Mouse (Mus musculus) CD4-positive, CD25-positive, alpha-beta regulatory T cell, adult 2 months (primary cell): ENCODE measurements at regions not wholly inside any gene's neighbourhood (a gene's known extent, or its start where the extent isn't known, plus 50 kb on each side); places are given as distances from the start of the nearest gene placed in this dataset.

Experiments
- DNase-seq: peaks from one replicate; pipeline ENCODE4 v3.0.0-alpha.2; 2012; ENCODE audit warnings: low read depth, low spot score

DNA sequence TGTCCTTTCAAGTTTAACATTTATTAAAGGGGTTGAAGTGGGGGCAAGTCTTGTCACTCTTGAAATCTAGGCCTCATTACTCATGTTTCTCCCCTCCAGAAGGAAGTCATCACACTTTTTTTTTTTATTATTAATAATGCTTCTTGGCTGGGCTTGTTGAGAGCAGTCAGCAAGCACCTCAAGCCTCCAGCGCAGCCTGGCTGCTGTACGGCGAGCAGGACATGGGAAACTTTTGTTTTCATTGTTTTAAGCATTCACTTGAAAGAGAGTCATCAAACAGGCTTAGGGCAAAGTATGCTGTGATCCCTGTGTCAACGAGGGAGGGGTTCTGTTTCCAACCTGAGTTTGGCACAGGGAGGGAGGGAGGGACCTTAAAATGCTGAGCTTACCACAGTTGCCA is 178.7 kb downstream of the Gm12728 start:
- no peak for DNase-seq

DNA sequence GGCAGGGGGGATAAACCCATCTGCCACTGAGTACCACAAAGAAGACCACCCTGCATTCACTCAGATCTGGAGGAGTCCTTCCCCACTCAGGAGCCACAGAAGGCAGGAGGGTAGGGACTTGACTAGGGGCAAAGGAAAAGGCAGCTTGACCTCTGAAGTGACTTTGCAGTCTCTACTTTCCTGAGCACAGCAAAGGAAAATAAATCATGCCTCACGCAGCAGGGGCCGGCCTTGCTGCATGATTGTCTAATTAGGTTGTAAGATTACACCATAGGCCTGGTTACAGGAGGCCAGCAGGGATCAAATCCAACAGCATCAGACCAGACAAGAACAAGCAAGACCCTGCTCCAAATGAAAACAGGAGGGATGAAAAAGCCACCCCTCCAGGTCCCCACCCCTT is 180.0 kb downstream of the Gm12728 start:
- no peak for DNase-seq

DNA sequence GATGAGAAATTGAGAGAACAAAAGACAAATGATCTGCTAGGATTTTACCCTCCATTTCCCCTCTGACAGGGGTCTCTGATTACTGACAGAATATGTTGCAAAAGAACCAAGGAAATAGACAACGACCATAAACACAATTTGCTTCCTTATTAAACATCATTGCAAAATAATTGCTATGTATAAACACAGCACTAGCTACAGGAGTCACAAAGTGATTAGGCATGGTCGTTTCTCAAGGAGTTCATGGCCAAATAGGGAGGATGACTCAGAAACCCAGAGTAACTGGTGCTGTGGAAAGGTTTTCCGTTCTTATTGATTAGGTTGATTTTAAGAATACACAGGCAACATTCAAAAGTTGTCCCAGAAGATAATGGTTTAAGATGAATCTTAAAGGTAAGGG is 180.4 kb downstream of the Gm12728 start:
- no peak for DNase-seq

DNA sequence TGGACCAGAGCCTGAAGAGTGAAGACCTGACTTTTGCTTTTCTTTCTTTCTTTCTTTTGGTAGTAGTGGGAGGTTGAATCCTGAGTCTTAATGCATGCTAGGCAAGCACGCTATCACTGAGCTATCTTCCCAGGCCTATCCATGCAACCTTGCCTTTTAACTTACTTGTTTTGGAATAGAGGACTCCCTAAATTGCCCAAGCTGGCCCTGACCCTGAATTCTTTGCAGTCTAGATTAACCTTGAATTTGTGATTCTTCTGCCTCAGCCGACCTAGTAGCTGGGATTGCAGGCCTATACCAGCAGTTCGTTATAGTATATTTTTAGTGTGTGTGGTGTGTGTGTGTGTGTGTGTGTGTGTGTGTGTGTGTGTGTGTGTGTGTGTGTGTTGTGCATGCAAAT is 183.1 kb downstream of the Gm12728 start:
- DNase-seq, result no peak

DNA sequence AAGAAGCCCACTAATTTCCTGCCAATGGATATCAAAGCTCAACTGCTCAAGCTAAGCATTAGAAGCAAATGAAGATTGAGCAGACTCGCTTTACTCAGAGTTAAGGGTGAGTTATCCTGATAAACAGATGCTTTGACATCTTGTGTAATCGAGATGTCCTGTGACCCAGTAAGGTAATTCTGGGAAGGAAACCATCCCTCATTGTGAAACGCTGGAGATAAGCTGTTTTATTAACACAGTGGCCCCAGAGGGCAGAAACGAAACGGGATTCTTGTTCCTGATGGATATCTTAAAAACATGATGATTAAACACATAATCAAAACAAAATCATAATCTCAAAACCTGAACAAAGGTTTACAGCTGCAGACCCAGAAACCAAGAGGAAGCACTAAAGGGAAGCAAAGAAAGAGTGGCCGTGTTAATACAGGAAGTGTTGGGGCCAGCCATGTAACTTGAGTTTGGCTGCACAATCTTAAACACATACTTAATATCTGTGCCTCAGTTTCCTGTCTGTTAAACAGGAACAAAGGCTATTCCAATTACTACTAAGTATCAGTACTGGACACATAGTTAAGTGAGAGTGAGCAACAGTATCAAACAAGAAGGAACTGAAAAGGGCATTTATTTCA is 184.2 kb downstream of the Gm12728 start:
- no peak for DNase-seq

DNA sequence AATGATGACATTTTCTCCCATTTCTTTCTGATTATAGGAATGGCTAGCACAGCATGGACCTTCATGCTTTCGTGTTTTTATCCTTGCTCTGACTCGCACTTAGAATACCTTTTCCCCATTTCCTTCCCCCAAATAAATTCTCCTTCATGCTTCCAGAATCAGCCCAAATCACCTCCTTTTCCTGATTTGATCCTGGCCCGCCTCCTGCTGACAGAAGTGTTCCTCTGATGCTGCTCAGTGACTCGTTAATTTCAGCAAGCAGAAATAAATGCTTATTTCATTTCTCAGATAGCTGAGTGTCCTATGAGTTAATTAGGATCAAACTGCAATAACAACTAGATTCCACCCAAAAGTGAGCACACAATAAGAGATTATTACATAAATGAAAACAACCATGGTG is 185.3 kb downstream of the Gm12728 start:
- no peak for DNase-seq

DNA sequence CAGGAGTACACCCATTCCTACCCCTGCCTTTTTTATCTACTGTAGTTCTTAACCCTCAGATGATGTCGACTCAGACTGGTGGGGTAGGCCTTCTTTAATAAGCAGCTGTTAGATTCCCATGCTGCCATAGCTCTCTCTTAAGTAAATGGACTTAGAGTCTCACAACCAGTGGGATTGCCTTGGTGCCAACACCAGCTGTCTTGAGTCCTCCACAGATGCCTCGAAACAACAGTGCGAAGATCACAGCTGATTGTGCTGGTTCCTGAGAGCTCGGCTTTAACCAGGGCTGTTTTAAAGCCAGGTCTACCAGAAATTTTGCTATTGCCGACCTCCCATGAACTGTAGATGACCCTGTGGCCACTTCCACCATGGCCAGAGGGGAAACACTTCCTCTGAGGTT is 189.4 kb downstream of the Gm12728 start:
- no peak for DNase-seq

DNA sequence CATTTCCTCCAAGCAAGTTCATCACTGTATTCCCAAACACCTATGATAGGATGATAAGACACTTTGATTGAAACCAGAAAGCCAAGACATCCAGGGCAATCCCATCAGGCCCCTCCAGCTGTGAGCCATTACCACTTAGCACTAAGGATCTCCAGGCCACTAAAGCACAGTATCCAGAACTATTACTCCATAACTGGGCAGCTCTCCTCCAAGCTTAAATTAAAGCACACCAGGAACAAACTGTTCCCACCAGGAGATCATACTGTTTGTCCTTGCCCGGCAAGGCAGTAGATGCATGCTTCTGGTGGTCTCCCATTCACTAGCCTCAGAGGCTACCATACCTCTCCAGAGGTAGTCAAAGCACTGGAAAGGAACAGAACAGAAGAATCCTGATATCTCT is 193.3 kb downstream of the Gm12728 start:
- no peak for DNase-seq

DNA sequence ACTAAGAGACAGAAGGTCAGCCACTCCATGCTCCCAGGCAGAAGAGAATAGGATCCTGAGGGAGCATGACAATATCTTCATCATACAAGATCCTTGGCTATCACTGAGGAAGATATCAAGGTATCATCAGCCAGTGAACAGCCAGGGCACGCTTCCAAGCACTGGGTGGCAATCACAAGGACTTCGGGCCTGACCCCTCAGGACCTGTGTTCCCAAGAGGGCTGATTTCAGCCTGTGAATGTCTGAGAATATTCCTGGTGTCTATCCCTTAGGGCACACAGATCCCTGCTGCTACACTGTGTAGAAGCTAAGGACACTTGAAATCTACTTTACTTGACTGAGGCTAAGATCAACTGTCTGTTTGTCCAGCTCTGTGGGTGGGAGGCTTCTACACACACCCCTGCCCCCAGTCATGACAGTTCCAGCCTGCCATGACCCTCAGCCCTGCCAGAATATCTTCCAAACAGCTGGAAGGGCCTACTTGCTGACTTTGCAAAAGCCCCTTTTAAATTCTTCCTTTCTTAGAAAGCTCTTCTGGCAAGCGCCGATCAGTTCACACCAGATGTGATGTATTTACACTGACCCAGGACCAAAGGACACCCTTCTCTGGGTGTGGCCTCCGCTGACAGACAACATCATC is 198.4 kb downstream of the Gm12728 start:
- DNase-seq, result no peak

DNA sequence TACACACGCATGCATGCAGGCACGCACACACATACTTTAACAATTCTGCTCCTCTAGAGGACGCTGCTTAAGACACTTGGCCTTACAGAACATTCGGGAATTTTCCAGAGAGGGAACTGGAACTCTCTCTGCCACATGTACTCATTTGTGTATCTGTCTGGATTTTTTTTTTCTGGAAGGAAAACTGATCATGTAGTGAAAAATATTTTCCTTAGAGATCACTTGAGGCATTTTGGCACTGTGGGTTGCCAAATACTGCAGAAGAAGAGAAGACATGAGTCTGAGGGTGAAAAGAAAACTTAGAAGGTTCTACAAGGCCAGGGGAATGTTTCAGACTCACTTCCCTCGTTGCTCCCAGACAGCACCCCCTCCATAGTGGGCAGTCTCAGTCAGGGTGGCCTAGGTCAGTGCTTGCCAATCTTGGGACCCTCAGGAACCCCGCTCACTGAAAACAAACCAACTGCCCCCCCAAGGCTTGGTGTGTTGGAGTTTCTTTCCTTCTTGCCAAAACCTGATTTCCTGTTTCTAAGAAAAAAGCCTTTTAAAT is 203.0 kb downstream of the Gm12728 start:
- DNase-seq, result no peak

DNA sequence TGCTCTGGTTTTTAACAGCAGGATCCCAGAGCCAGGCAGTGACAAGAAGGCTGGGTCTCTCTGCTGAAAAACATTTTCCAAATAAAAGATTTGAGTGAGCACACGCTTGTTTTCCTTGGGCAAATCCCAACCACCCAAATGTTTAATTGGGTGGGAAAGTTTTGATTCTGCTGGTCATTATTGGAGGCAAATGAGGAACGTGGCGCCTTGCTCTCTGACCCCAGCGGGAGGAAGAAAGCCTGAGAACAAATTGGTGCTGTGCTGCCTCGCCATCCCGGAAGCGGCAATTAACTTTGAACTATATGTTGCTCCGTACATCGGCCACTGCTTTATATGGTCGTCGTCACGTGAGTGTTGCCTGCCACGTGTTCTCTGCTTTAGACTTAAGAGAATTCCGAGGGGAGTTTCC is 204.7 kb downstream of the Gm12728 start:
- DNase-seq, result no peak

DNA sequence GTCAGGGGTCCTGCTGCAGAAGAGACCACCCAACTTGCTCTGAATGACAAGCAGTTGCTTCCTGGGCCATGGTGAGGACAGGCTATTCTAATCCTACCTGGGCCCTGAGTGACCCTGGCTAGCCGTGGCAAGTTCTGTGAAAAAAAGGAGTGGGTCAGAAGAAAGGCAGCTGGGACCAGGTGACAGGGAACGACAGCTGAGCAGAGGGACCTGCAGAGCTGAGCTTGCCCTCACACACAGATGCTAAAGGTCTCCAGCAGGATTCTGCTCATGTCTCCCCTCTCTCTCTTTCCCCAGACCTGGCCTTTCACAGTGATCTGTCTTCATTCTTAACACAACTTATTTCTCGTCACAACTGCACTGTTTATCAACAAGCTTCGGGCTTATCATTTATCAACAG is 206.4 kb downstream of the Gm12728 start:
- DNase-seq, result no peak

DNA sequence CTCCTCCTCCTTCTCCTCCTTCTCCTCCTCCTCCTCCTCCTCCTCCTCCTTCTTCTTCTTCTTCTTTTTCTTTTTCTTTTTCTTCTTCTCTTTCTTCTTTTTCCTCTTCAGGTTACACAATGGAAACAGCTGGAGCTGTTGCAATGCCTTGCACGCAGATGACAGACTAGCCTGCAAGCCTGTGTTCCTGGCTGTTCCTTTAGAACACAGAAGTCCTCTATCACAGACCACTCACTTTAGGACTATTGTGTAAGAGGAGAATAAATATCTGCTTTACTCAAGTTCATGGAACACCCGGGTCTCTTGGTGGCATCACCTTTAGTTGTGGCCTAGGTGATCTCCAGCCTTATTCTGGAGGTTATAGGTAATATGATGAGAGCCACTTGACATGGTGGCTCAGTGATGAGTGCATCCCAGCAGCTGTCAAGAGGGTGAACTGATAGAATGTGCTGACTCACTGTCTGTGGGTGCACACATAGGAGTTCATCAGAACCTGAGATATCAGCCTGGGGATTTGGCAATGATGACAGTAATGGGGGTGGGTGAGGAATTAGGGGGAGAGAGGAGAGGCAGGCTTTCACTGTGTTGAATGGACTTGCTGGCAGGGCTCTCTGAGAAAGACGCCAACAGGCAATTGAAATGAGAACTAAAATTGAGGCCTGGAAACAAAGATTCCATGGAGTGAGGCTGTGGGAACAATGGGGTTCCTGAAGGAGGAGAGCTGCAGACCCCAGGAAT is 207.4 kb downstream of the Gm12728 start:
- DNase-seq, result no peak

DNA sequence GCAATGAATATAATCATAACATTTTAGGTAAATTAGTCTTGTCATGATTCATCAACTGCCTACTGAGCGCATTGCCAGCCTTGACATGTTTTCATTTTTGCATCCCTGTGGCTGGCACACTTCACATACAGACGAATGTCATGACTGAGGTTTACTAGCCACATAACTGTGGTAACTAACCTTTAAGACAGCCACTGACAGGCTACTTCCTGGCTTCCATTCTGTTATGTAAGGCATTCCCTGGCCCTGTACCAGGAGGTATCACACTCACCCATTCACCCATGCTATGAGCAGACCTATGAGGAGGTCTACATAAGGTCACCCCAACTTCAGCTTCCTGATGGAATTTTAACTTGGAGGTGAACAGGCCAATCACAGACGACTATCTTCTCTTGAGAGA is 212.8 kb downstream of the Gm12728 start:
- DNase-seq, result no peak

DNA sequence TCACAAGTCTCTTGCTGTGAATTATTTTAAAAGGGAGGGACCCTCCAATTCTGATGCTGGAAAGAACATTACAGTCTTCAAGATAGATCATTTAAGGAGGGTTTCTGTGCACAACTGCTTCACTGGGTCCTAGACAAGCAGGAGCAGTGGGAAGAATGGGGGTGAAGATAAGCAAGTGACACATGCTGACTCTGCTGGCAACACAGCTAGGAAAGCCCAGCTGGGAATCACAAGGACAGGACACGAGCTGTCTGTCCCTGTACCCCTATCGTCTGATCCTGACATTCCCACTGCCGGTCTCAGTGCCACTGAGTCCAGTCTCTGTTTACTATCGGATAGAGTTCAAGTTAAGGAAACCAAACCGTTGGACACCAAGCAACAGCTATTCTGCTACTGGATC is 216.3 kb downstream of the Gm12728 start:
- no peak for DNase-seq

DNA sequence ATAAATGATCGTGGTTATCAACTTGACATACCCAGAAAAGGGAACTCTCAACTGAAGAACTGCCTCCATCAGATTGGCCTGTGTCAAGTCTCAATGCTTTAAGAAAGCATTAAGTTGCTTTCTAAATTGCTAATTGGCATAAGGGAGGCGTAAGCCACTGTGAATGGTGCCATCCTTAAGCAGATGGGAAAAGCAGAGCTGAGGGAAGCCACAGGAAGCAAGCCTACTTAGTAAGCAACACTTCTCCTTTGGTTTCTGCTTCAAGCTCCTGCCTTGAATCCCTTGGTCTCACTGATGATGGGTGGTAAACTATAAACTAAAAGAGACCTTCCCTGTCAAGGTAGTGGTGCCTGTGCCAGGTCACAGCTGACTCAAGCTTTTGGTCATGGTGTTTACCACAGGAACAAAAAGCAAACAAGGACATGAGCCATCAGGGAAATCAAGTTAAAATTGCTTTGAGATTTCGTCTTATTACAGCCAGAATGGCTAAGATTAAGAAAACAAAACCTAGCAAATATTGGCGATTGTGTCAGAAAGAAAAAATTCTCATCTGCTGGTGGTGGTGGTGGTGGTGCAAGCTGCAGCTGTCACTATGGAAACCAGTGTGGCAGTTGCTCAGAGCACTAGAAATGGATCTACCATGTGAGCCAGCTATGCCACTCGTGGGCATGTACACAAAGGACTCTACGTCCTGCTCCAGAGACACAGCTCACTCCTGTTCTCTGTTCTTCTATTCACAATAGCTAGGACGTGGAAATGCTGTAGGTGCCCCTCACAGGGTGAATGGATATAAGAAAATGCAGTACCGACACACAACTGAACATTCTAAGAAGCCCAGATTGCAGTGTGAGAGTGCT is 217.9 kb downstream of the Gm12728 start:
- DNase-seq, result no peak

DNA sequence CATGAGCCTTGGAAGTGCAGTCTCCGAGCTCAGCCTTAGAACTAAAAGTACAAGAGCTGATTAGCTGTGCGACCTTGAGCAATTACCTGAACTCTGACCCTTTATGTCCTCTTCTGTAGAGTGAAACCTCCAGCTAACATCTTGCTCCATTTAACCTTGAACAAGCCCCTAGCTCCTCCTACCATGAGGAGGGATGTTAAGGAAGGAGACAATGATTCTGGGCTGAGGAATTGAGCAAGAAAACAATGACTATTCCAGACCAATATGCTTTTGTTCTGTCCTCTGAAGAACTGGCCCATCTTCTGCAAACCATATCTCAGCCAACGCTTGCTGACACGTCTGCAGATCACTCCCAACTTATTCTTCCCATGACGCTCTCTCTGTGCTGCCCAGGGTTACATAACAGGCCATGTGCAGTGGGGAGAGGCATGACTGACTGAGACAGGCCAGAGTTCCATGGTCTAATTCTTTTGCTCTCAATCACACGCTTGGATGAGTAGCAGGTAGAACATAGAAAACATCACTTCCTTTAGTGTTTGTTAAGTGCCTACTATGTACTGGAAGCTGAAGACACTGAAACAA is 227.5 kb downstream of the Gm12728 start:
- no peak for DNase-seq

DNA sequence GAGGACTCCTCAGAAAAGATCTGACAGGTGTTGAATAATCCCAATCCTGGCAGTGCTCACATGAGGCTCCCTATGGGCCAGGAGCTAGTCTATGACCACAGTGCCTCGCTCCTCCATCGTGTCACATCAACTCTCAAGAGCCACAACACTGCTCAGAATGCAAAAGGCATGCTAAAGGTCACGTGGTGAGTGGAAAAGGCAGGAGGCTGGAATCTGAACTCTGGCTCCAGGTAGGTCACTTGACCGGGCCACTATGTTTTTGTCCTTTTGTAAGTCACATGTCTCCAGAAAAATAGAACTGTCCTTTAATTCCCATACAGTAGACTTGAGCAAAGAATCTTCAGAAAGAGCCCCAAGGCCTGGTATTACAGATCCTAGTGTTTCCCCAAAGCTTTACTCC is 229.3 kb downstream of the Gm12728 start:
- no peak for DNase-seq

DNA sequence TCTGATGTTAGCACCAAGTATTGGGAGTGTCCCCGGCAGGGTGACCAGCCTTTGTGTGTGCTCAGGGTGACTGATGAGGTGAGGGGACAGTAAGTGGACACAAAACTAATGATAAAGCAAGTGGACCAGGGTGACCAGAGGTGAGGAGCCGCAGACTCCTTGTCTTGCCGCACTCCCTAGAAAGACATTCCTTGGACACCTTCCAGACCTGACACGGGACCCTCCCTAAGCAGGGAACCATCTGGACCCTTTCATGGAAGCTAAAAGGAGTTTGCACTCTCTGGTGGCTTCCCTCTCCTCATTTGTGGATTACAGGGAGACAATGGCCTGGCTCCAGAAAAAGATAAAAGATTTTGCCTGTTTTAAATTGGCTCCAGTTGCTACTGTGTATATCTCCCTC is 230.7 kb downstream of the Gm12728 start:
- DNase-seq, result no peak

DNA sequence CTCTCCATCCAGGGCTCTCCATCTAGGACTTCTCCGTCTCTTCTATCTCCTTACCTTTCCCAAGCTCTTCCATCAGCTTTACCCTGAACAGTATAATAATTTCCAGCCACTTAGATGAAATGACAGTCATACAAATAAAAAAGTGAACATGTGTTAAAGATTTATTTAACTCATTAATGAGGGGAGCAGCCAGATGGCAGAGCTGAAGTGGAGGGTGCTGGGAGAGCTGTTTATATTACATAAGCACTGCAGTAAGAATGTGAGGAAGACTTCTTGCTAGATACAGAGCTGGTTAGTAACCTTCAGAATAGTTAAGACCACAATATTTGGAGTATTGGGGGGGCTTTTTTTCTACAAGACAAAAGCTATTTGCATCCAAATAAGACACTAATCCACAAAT is 234.9 kb downstream of the Gm12728 start:
- no peak for DNase-seq

DNA sequence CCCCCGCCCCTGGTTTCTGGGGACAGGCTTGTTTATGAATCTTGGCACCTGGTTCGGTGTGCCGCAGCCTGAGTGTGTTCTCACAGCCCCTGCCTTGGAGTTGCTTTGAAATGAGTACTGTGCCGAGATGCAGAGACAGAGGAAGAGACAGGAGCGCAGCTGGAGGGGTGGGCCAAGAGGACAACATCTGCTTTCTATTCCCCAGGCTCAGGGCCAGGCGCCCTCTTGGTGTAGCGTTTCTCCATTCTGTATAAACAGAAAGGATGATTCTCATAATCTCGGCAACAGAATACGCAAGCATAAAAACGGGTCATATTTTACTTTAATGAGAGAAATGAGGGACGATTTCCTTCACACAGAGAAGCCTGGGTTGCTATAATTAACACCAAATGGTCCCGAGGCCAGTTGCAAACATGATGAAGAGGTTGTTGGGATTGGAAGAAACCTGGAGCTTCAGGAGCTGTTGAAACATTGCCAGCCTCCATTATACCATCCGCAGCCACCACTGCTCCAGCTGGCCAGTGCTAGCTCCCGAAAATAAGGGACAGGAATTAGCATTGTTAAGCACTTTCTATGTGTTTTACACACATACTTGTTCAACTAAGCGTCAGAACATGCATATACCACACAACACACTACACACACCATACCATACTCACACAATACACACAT is 236.4 kb downstream of the Gm12728 start:
- DNase-seq, result no peak
